Mouse (Mus musculus): Measurements from ENCODE around the gene Casp9.
A peak's percentile ranks its signal among the peaks of the same experiment; 100 is the strongest.

Casp9 gene

GRCm38 (mm10) chr4:141818861-141819260 lies 25.4 kb downstream of the Casp9 start:
- no peak for DNase-seq

GRCm38 (mm10) chr4:141819316-141819715 lies 25.9 kb downstream of the Casp9 start:
- no peak for DNase-seq

GRCm38 (mm10) chr4:141821178-141821577 lies 27.8 kb downstream of the Casp9 start:
- no peak for DNase-seq

- no peak for DNase-seq
These were observed 28.7 kb downstream of the Casp9 start for GRCm38 (mm10) chr4:141822089-141822488.

- no peak for DNase-seq
These were observed 29.6 kb downstream of the Casp9 start for GRCm38 (mm10) chr4:141822979-141823378.

GRCm38 (mm10) chr4:141826060-141826459 lies 32.6 kb downstream of the Casp9 start, which contains the start of gene Cela2a:
Gene Cela2a, minus strand, starts transcription at chr4:141826160.
- no peak for DNase-seq

GRCm38 (mm10) chr4:141827401-141827800 lies 34.0 kb downstream of the Casp9 start:
- DNase-seq: no peak

GRCm38 (mm10) chr4:141828177-141828576 lies 34.8 kb downstream of the Casp9 start:
- no peak for DNase-seq

GRCm38 (mm10) chr4:141830381-141830780 lies 37.0 kb downstream of the Casp9 start:
- no peak for DNase-seq

- no peak for DNase-seq
These were observed 37.9 kb downstream of the Casp9 start for GRCm38 (mm10) chr4:141831361-141831760.

- DNase-seq: no peak
These were observed 40.5 kb downstream of the Casp9 start for GRCm38 (mm10) chr4:141833911-141834310.

- no peak for DNase-seq
These were observed 41.2 kb downstream of the Casp9 start for GRCm38 (mm10) chr4:141834536-141835095.

GRCm38 (mm10) chr4:141845999-141846398 lies 52.6 kb downstream of the Casp9 start, which contains the start of gene Ctrc:
Gene Ctrc, minus strand, starts transcription at chr4:141846359.
- no peak for DNase-seq

GRCm38 (mm10) chr4:141853437-141853836 lies 60.0 kb downstream of the Casp9 start:
- DNase-seq: peak; percentile 39

GRCm38 (mm10) chr4:141857422-141857930 lies 64.1 kb downstream of the Casp9 start:
- DNase-seq: peak; percentile 76

- DNase-seq: peak; percentile 17
These were observed 65.1 kb downstream of the Casp9 start for GRCm38 (mm10) chr4:141858501-141858900.

- DNase-seq: no peak
These were observed 65.9 kb downstream of the Casp9 start for GRCm38 (mm10) chr4:141859351-141859750.

- DNase-seq: peak; percentile 36
These were observed 66.9 kb downstream of the Casp9 start for GRCm38 (mm10) chr4:141860246-141860841.

- DNase-seq: peak; percentile 12
These were observed 68.3 kb downstream of the Casp9 start for GRCm38 (mm10) chr4:141861591-141862295.

- DNase-seq: no peak
These were observed 69.5 kb downstream of the Casp9 start for GRCm38 (mm10) chr4:141862867-141863266.

- peak; percentile 13 for DNase-seq
These were observed 70.4 kb downstream of the Casp9 start for GRCm38 (mm10) chr4:141863726-141864280.

- DNase-seq: no peak
These were observed 71.1 kb downstream of the Casp9 start for GRCm38 (mm10) chr4:141864506-141864905.

- DNase-seq: no peak
These were observed 71.6 kb downstream of the Casp9 start for GRCm38 (mm10) chr4:141865006-141865405.

Measured in cerebellum, adult 9-11 months (tissue).